Mouse (Mus musculus): ENCODE results near the gene Rps25. TPM values are rescaled to one million over a fixed set of nuclear protein-coding genes. Genes with fewer than 3 reads are reported as not detected.

The Rps25 gene
- polyA plus RNA-seq, 1 experiment from 2014 or later: 1,003 TPM

GRCm38 (mm10) chr9:44384596-44384995, 22.3 kb upstream of the Rps25 start:
- WGBS: 92% methylated on average over 13 of the region's 13 CpGs
- Histone ChIP-seq H3K9me3 (replicated peaks) (no peaks in the 10 kb centered on the region), H3K27ac (replicated peaks) (no peak overlapping the region), H3K36me3 (peaks cover 83% of the 10 kb centered on the region), H3K4me2 (no peak overlapping the region), H3K27me3 (replicated peaks) (no peaks in the 10 kb centered on the region), H3K4me3 (replicated peaks) (no peak overlapping the region), H3K4me1 (peaks cover 17% of the 10 kb centered on the region), H3K9ac (replicated peaks) (no peak overlapping the region)
- no peak for ATAC-seq (ENCODE audit: low FRiP score)

- H3K4me2 ChIP-seq: no peak overlapping the region
- no peak overlapping the region for H3K4me3 ChIP-seq (replicated peaks)
- no peaks in the 10 kb centered on the region for H3K9me3 ChIP-seq (replicated peaks)
- no peak overlapping the region for H3K9ac ChIP-seq (replicated peaks)
- no peak for ATAC-seq (ENCODE audit: low FRiP score)
- H3K4me1 ChIP-seq: no peaks in the 10 kb centered on the region
- peaks cover 94% of the 10 kb centered on the region for H3K36me3 ChIP-seq
- H3K27me3 ChIP-seq (replicated peaks): no peaks in the 10 kb centered on the region
- WGBS: 95% methylated on average over 3 of the region's 3 CpGs
- no peak overlapping the region for H3K27ac ChIP-seq (replicated peaks)
Measured at GRCm38 (mm10) chr9:44387221-44387620, 19.7 kb upstream of the Rps25 start.

- no peak overlapping the region for H3K9ac ChIP-seq (replicated peaks)
- peaks cover 73% of the 10 kb centered on the region for H3K36me3 ChIP-seq
- no peak overlapping the region for H3K4me2 ChIP-seq
- no peak for ATAC-seq (ENCODE audit: low FRiP score)
- WGBS: 66% methylated on average over 8 of the region's 8 CpGs
- H3K9me3 ChIP-seq (replicated peaks): no peaks in the 10 kb centered on the region
- no peak overlapping the region for H3K27ac ChIP-seq (replicated peaks)
- no peak overlapping the region for H3K4me3 ChIP-seq (replicated peaks)
- no peaks in the 10 kb centered on the region for H3K4me1 ChIP-seq
- H3K27me3 ChIP-seq (replicated peaks): no peaks in the 10 kb centered on the region
Measured at GRCm38 (mm10) chr9:44389273-44389672, 17.7 kb upstream of the Rps25 start.

DNA sequence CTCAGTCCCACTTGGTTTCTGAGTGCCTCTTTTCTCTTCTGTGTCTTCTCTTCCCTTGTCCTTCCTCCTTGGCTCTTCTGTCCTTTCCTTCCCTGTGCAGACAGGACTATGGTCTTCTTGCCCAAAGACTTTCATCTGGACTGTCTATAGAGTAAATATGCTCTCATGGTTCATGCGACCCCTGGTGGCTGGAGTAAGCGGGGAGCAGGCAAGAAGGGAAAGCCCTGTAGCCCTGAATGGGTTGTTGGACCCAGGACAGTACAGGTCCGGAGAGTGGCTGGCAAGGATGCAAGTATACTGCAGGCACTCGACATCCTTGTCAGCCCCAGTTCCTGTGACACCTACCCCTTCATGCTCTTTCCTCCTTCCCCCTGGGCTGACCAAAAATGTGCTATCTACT, 15.5 kb upstream of the Rps25 start:
- no peaks in the 10 kb centered on the region for H3K9me3 ChIP-seq (replicated peaks)
- H3K36me3 ChIP-seq: peaks cover 51% of the 10 kb centered on the region
- peaks cover 5% of the 10 kb centered on the region for H3K4me1 ChIP-seq
- no peak for ATAC-seq (ENCODE audit: low FRiP score)
- no peak overlapping the region for H3K27ac ChIP-seq (replicated peaks)
- H3K4me2 ChIP-seq: no peak overlapping the region
- H3K4me3 ChIP-seq (replicated peaks): no peak overlapping the region
- H3K27me3 ChIP-seq (replicated peaks): no peaks in the 10 kb centered on the region
- WGBS: 41% methylated on average over 4 of the region's 4 CpGs
- H3K9ac ChIP-seq (replicated peaks): no peak overlapping the region

GRCm38 (mm10) chr9:44396684-44397411, 10.1 kb upstream of the Rps25 start, which contains the start of gene Slc37a4:
Slc37a4 (plus strand) TSS chr9:44396852.
- Histone ChIP-seq H3K4me1 (peaks cover 38% of the 10 kb centered on the region), H3K4me3 (replicated peaks) (peak within 1 kb of the TSS; percentile 87), H3K27me3 (replicated peaks) (no peaks in the 10 kb centered on the region), H3K4me2 (peak within 1 kb of the TSS; percentile 94), H3K9ac (replicated peaks) (peak within 1 kb of the TSS; percentile 93), H3K27ac (replicated peaks) (peak within 1 kb of the TSS; percentile 97), H3K9me3 (replicated peaks) (no peaks in the 10 kb centered on the region), H3K36me3 (peaks cover 20% of the 10 kb centered on the region)
- peak; percentile 96 for ATAC-seq (ENCODE audit: low FRiP score)
- under 1% methylated on average over 43 of the region's 43 CpGs for WGBS

DNA sequence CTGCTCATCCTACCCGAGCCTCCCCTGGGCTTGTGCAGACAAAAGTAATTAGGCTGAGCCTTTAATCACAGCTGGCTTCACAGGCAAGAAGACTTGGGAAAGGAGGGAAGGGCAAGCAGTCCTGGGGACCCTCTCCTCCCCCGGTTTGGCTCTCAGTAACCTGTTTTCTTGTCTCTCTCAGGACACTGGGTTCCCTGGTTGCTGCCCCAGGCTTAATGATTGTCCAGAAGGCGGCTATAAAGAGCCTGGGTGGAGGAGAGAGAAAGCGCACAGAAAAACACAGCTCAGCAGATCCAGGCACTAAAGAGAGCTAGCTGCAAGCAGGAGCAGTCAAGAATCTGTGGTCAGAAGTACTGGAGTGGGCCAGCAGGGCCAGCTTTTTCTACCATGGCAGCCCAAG, 8.9 kb upstream of the Rps25 start:
- Histone ChIP-seq H3K27me3 (replicated peaks) (no peaks in the 10 kb centered on the region), H3K4me1 (peaks cover 38% of the 10 kb centered on the region), H3K9ac (replicated peaks) (peak overlapping the region; percentile 93), H3K9me3 (replicated peaks) (no peaks in the 10 kb centered on the region), H3K27ac (replicated peaks) (peak overlapping the region; percentile 97), H3K36me3 (peaks cover 31% of the 10 kb centered on the region), H3K4me2 (peak overlapping the region; percentile 94), H3K4me3 (replicated peaks) (peak overlapping the region; percentile 87)
- WGBS: 1% methylated on average over 4 of the region's 4 CpGs
- no peak for ATAC-seq (ENCODE audit: low FRiP score)

- 72% methylated on average over 9 of the region's 9 CpGs for WGBS
- Histone ChIP-seq H3K9ac (replicated peaks) (peak overlapping the region; percentile 93), H3K9me3 (replicated peaks) (no peaks in the 10 kb centered on the region), H3K27me3 (replicated peaks) (no peaks in the 10 kb centered on the region), H3K4me1 (peaks cover 39% of the 10 kb centered on the region), H3K4me3 (replicated peaks) (peak overlapping the region; percentile 87), H3K36me3 (peaks cover 35% of the 10 kb centered on the region), H3K4me2 (peak overlapping the region; percentile 94), H3K27ac (replicated peaks) (peak overlapping the region; percentile 97)
- ATAC-seq (ENCODE audit: low FRiP score): no peak
Measured at GRCm38 (mm10) chr9:44398551-44398950, 8.4 kb upstream of the Rps25 start.

- Histone ChIP-seq H3K27me3 (replicated peaks) (no peaks in the 10 kb centered on the region), H3K36me3 (peaks cover 42% of the 10 kb centered on the region), H3K4me3 (replicated peaks) (peak overlapping the region; percentile 87), H3K9ac (replicated peaks) (peak overlapping the region; percentile 93), H3K4me2 (peak overlapping the region; percentile 94), H3K27ac (replicated peaks) (peak overlapping the region; percentile 97; the same call in 1 of the 2 replicates), H3K4me1 (peaks cover 44% of the 10 kb centered on the region), H3K9me3 (replicated peaks) (no peaks in the 10 kb centered on the region)
- WGBS: 86% methylated on average over 13 of the region's 13 CpGs
- no peak for ATAC-seq (ENCODE audit: low FRiP score)
Measured at GRCm38 (mm10) chr9:44399114-44399794, 7.7 kb upstream of the Rps25 start.

DNA sequence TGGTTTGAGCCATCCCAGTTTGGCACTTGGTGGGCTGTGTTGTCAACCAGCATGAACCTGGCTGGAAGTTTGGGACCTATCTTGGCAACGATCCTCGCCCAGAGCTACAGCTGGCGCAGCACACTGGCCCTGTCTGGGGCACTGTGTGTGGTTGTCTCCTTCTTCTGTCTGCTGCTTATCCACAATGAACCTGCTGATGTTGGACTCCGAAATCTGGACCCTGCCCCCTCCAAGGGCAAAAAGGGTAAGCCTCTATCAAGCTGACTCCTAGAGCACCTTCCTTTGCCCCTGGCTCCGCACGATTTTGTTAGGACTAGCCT, 7.2 kb upstream of the Rps25 start:
- no peak overlapping the region; the same call in 1 of the 2 replicates for H3K9ac ChIP-seq (replicated peaks)
- H3K27ac ChIP-seq (replicated peaks): no peak overlapping the region
- peak overlapping the region; percentile 87; the same call in 1 of the 2 replicates for H3K4me3 ChIP-seq (replicated peaks)
- no peaks in the 10 kb centered on the region for H3K9me3 ChIP-seq (replicated peaks)
- H3K27me3 ChIP-seq (replicated peaks): no peaks in the 10 kb centered on the region
- peak overlapping the region; percentile 94 for H3K4me2 ChIP-seq
- 92% methylated on average over 6 of the region's 6 CpGs for WGBS
- no peak for ATAC-seq (ENCODE audit: low FRiP score)
- peaks cover 49% of the 10 kb centered on the region for H3K4me1 ChIP-seq
- H3K36me3 ChIP-seq: peaks cover 47% of the 10 kb centered on the region

DNA sequence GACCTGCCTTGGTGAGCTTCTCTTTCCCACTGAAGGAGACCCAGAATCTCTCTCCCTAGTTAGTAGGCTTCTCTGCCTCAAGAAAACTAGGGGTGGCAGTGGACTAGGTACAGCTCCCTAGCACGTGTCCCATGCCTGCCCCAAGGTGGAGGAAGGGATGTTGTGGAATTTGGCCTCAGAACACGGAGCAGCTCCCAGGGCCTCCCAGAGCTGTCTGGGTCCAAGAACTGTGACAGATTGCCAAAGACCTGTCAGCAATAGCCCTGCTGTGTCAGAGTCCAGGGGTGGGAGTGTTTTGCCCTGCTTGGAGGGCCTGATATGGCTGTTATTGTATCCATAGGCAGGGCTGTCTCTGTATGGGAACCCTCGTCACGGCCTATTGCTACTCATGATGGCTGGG, 5.9 kb upstream of the Rps25 start:
- H3K9ac ChIP-seq (replicated peaks): no peak overlapping the region
- H3K4me1 ChIP-seq: peaks cover 59% of the 10 kb centered on the region
- no peak for ATAC-seq (ENCODE audit: low FRiP score)
- H3K27ac ChIP-seq (replicated peaks): no peak overlapping the region
- no peaks in the 10 kb centered on the region for H3K27me3 ChIP-seq (replicated peaks)
- peaks cover 53% of the 10 kb centered on the region for H3K36me3 ChIP-seq
- H3K9me3 ChIP-seq (replicated peaks): no peaks in the 10 kb centered on the region
- no peak overlapping the region for H3K4me3 ChIP-seq (replicated peaks)
- 88% methylated on average over 4 of the region's 4 CpGs for WGBS
- H3K4me2 ChIP-seq: no peak overlapping the region

DNA sequence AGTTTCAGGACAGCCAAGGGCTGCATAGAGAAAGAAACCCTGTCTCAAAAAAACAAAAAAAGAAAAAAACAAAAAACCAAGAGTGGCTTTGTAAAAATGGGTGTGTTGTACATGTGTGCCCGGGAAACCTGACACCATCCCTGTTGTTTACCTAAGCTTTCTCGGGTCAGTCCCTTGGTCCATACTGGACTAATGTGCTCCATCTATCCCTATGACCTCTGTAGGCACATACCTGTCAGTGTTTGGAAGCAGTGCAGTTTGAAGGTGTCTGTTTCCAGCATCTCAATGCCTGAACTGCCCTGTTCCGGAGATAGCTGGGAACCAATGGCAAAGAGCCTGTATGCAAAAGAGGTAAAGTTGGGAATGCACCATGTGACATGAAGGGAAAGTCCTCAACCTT, 1.9 kb upstream of the Rps25 start:
- H3K4me1 ChIP-seq: peaks cover 47% of the 10 kb centered on the region
- no peaks in the 10 kb centered on the region for H3K27me3 ChIP-seq (replicated peaks)
- no peak overlapping the region for H3K9ac ChIP-seq (replicated peaks)
- no peak for ATAC-seq (ENCODE audit: low FRiP score)
- WGBS: 91% methylated on average over 3 of the region's 3 CpGs
- no peak overlapping the region for H3K4me3 ChIP-seq (replicated peaks)
- H3K36me3 ChIP-seq: peaks cover 64% of the 10 kb centered on the region
- no peak overlapping the region for H3K4me2 ChIP-seq
- H3K9me3 ChIP-seq (replicated peaks): no peaks in the 10 kb centered on the region
- H3K27ac ChIP-seq (replicated peaks): no peak overlapping the region

DNA sequence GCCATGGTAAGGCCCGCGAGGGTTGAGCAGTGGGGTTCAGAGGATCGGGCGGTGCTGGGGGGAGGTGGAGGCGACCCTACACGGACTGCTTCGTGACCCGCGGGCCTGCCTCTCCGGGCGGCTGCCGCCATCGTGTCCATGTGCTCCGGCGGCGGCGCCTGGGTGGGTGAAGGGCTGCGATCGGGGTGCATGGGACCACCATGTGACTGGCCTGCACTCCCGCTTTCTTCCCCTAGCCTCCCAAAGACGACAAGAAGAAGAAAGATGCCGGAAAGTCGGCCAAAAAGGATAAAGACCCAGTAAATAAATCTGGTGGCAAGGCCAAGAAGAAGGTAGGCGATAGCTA, 786 bp downstream of the Rps25 start:
- ATAC-seq (ENCODE audit: low FRiP score): peak; percentile 56
- Histone ChIP-seq H3K4me1 (peaks cover 43% of the 10 kb centered on the region), H3K27ac (replicated peaks) (peak overlapping the region; percentile 96), H3K9ac (replicated peaks) (peak overlapping the region; percentile 89), H3K9me3 (replicated peaks) (no peaks in the 10 kb centered on the region), H3K36me3 (peaks cover 64% of the 10 kb centered on the region), H3K27me3 (replicated peaks) (no peaks in the 10 kb centered on the region), H3K4me2 (peak overlapping the region; percentile 81), H3K4me3 (replicated peaks) (peak overlapping the region; percentile 81)
- WGBS: 0% methylated on average over 24 of the region's 24 CpGs

All from neural tube, embryonic 15.5 days (tissue).